Mouse (Mus musculus): ENCODE measurements around the gene Trmt2a. TPM values are rescaled to one million over a fixed set of nuclear protein-coding genes. Genes with fewer than 3 reads are reported as not detected.

Trmt2a gene
- polyA plus RNA-seq, 1 experiment = 23.5 TPM

- TF ChIP-seq POLR2A (IDR thresholded peaks at IDR 0.05; ENCODE audit: control insufficient read depth, low read depth, low read length) (no peak), CTCF (IDR thresholded peaks at IDR 0.05; ENCODE audit: control insufficient read depth, insufficient read depth, insufficient replicate concordance, low read depth, low read length) (no peak)
- H3K4me3 ChIP-seq (ENCODE audit: control insufficient read depth, low read depth, low read length) = no peak overlapping the region
- H3K27me3 ChIP-seq (ENCODE audit: control insufficient read depth, insufficient read depth, low read length) = no peaks in the 10 kb centered on the region
- H3K27ac ChIP-seq (ENCODE audit: control insufficient read depth, insufficient read depth, low read depth, low read length) = no peak overlapping the region
- no peaks in the 10 kb centered on the region for H3K36me3 ChIP-seq (ENCODE audit: control insufficient read depth, insufficient read depth, low read length)
- peaks cover 18% of the 10 kb centered on the region for H3K4me1 ChIP-seq (ENCODE audit: control insufficient read depth, insufficient read depth, low read length)
These were observed 17.0 kb upstream of the Trmt2a start for GRCm38 (mm10) chr16:18231451-18231850.

- Histone ChIP-seq H3K27me3 (ENCODE audit: control insufficient read depth, insufficient read depth, low read length) (no peaks in the 10 kb centered on the region), H3K4me3 (ENCODE audit: control insufficient read depth, low read depth, low read length) (no peak overlapping the region), H3K27ac (ENCODE audit: control insufficient read depth, insufficient read depth, low read depth, low read length) (no peak overlapping the region), H3K4me1 (ENCODE audit: control insufficient read depth, insufficient read depth, low read length) (peaks cover 20% of the 10 kb centered on the region), H3K36me3 (ENCODE audit: control insufficient read depth, insufficient read depth, low read length) (no peaks in the 10 kb centered on the region)
- no peak for TF ChIP-seq POLR2A (IDR thresholded peaks at IDR 0.05; ENCODE audit: control insufficient read depth, low read depth, low read length)
- no peak for TF ChIP-seq CTCF (IDR thresholded peaks at IDR 0.05; ENCODE audit: control insufficient read depth, insufficient read depth, insufficient replicate concordance, low read depth, low read length)
These were observed 15.0 kb upstream of the Trmt2a start for GRCm38 (mm10) chr16:18233451-18233850.

- no peaks in the 10 kb centered on the region for H3K36me3 ChIP-seq (ENCODE audit: control insufficient read depth, insufficient read depth, low read length)
- peak overlapping the region; percentile 85 for H3K4me3 ChIP-seq (ENCODE audit: control insufficient read depth, low read depth, low read length)
- H3K27ac ChIP-seq (ENCODE audit: control insufficient read depth, insufficient read depth, low read depth, low read length) = 0 out of 2 replicates have a peak overlapping the region, but pooled peaks have one; percentile 5
- H3K27me3 ChIP-seq (ENCODE audit: control insufficient read depth, insufficient read depth, low read length) = no peaks in the 10 kb centered on the region
- no peak for TF ChIP-seq POLR2A (IDR thresholded peaks at IDR 0.05; ENCODE audit: control insufficient read depth, low read depth, low read length)
- no peak for TF ChIP-seq CTCF (IDR thresholded peaks at IDR 0.05; ENCODE audit: control insufficient read depth, insufficient read depth, insufficient replicate concordance, low read depth, low read length)
- H3K4me1 ChIP-seq (ENCODE audit: control insufficient read depth, insufficient read depth, low read length) = peaks cover 20% of the 10 kb centered on the region
These were observed 14.4 kb upstream of the Trmt2a start for GRCm38 (mm10) chr16:18233919-18234670.

GRCm38 (mm10) chr16:18234671-18235388 lies 13.6 kb upstream of the Trmt2a start, which contains the start of gene Zdhhc8:
Gene Zdhhc8, minus strand, starts transcription at chr16:18235136.
- Histone ChIP-seq H3K4me1 (ENCODE audit: control insufficient read depth, insufficient read depth, low read length) (peaks cover 20% of the 10 kb centered on the region), H3K27me3 (ENCODE audit: control insufficient read depth, insufficient read depth, low read length) (no peaks in the 10 kb centered on the region), H3K36me3 (ENCODE audit: control insufficient read depth, insufficient read depth, low read length) (no peaks in the 10 kb centered on the region), H3K27ac (ENCODE audit: control insufficient read depth, insufficient read depth, low read depth, low read length) (peak within 1 kb of the TSS; percentile 75), H3K4me3 (ENCODE audit: control insufficient read depth, low read depth, low read length) (peak within 1 kb of the TSS; percentile 85)
- TF ChIP-seq POLR2A (IDR thresholded peaks at IDR 0.05; ENCODE audit: control insufficient read depth, low read depth, low read length) (no peak), CTCF (IDR thresholded peaks at IDR 0.05; ENCODE audit: control insufficient read depth, insufficient read depth, insufficient replicate concordance, low read depth, low read length) (no peak)

- Histone ChIP-seq H3K27me3 (ENCODE audit: control insufficient read depth, insufficient read depth, low read length) (no peaks in the 10 kb centered on the region), H3K27ac (ENCODE audit: control insufficient read depth, insufficient read depth, low read depth, low read length) (peak overlapping the region; percentile 75), H3K4me1 (ENCODE audit: control insufficient read depth, insufficient read depth, low read length) (peaks cover 20% of the 10 kb centered on the region), H3K4me3 (ENCODE audit: control insufficient read depth, low read depth, low read length) (peak overlapping the region; percentile 85), H3K36me3 (ENCODE audit: control insufficient read depth, insufficient read depth, low read length) (no peaks in the 10 kb centered on the region; the same call in 1 of the 2 replicates)
- TF ChIP-seq CTCF (IDR thresholded peaks at IDR 0.05; ENCODE audit: control insufficient read depth, insufficient read depth, insufficient replicate concordance, low read depth, low read length) (no peak), POLR2A (IDR thresholded peaks at IDR 0.05; ENCODE audit: control insufficient read depth, low read depth, low read length) (peak; percentile 7; the same call in 1 of the 2 replicates)
These were observed 13.0 kb upstream of the Trmt2a start for GRCm38 (mm10) chr16:18235389-18236065.

- Histone ChIP-seq H3K27me3 (ENCODE audit: control insufficient read depth, insufficient read depth, low read length) (no peaks in the 10 kb centered on the region), H3K36me3 (ENCODE audit: control insufficient read depth, insufficient read depth, low read length) (peaks cover 2% of the 10 kb centered on the region), H3K4me1 (ENCODE audit: control insufficient read depth, insufficient read depth, low read length) (peaks cover 20% of the 10 kb centered on the region), H3K4me3 (ENCODE audit: control insufficient read depth, low read depth, low read length) (no peak overlapping the region), H3K27ac (ENCODE audit: control insufficient read depth, insufficient read depth, low read depth, low read length) (no peak overlapping the region)
- TF ChIP-seq CTCF (IDR thresholded peaks at IDR 0.05; ENCODE audit: control insufficient read depth, insufficient read depth, insufficient replicate concordance, low read depth, low read length) = no peak
These were observed 11.6 kb upstream of the Trmt2a start for GRCm38 (mm10) chr16:18236676-18237501.

All from testis, adult 2 months (tissue).